Mouse (Mus musculus) CD4-positive helper T cell, adult 2 months (primary cell): Measurements from ENCODE around the gene Copz2.

Experiments
- DNase-seq: peaks from one replicate; pipeline ENCODE4 v3.0.0-alpha.2; 2012; ENCODE audit warnings: low read depth, missing footprints, low spot score

The Copz2 gene

GRCm38 (mm10) chr11:96902639-96903635, 53.3 kb downstream of the Copz2 start:
- no peak for DNase-seq

- DNase-seq: no peak
Measured at GRCm38 (mm10) chr11:96906431-96907161, 56.9 kb downstream of the Copz2 start.

DNA sequence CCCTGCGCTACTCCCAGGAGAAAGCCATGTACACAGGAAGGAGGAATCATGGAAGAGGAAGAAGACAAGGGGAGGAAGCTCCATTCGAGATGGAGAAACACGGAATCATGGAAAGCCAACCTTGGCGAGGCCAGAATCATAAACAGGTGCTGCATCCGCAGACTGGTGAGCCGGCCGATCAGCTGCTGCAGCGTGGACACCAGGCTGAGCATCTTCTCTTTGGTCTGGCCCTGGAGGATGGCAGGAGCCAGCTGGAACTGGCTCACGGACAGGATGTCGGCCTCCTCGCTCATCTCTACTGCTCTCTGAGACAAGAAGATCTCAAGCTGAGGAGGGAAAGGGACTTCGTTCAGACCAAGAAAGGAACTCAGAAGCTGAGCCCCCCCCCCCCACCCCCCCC, 58.9 kb downstream of the Copz2 start:
- DNase-seq: no peak

GRCm38 (mm10) chr11:96910003-96910402, 60.3 kb downstream of the Copz2 start:
- DNase-seq: peak; percentile 78
